Comparison of ENCODE assay signal across 10 mouse cellular contexts in genomic region chr6:99655488-99655887, GRCm38 (mm10). TPM values are rescaled to one million over a fixed set of nuclear protein-coding genes. Genes with fewer than 3 reads are reported as not detected.
A peak's percentile ranks its signal among the peaks of the same experiment; 100 is the strongest.
DNase-seq lines count a peak whose midpoint lies in the region; ATAC-seq lines count a peak whose summit lies in the region.
"Had no signal": no experiment of that assay in that cellular context is flagged by ENCODE, and none has a peak within 500 bp of the region (broad histone marks: within the 10 kb centered on the region; RNA-seq: fewer than 3 reads in every experiment).

No protein-coding gene starts in this region.

- ATAC-seq in CD4-positive, CD25-positive, alpha-beta regulatory T cell, adult 4 months: peak; percentile 93
- no peak for ATAC-seq in liver, embryonic 11.5 days (replicated peaks; ENCODE audit: low FRiP score)

- peak; percentile 77 for DNase-seq in 416B (ENCODE audit: low read depth)
- no peak for DNase-seq in liver, embryonic 11.5 days (ENCODE audit: low spot score)
- DNase-seq in naive thymus-derived CD4-positive, alpha-beta T cell, adult 2 months (ENCODE audit: low read depth): peak; percentile 75
- DNase-seq in left cerebral cortex, adult 8-10 months (ENCODE audit: low spot score in 2 of 2): no peak
- no peak for DNase-seq in urinary bladder, adult 18-20 months (ENCODE audit: low spot score in 2 of 2)
- no peak for DNase-seq in cerebellum, postnatal 36 days
- DNase-seq: kidney, adult 8-10 months had no signal

- no peaks in the 10 kb centered on the region for H3K9me3 ChIP-seq in liver, embryonic 11.5 days (ENCODE audit: control insufficient read depth, low read length)
- H3K9me3 ChIP-seq: limb, embryonic 12.5 days; midbrain, embryonic 12.5 days had no signal

- no peaks in the 10 kb centered on the region for H3K27me3 ChIP-seq in liver, embryonic 11.5 days (replicated peaks; ENCODE audit: control insufficient read depth, insufficient read depth, low read length)
- H3K27me3 ChIP-seq: limb, embryonic 12.5 days; midbrain, embryonic 12.5 days had no signal

- no peaks in the 10 kb centered on the region for H3K36me3 ChIP-seq in liver, embryonic 11.5 days (ENCODE audit: control insufficient read depth, insufficient read depth, low read length)
- H3K36me3 ChIP-seq: midbrain, embryonic 12.5 days had no signal

- no peak overlapping the region for H3K4me3 ChIP-seq in liver, embryonic 11.5 days (ENCODE audit: low read depth, low read length)
- H3K4me3 ChIP-seq: limb, embryonic 12.5 days; midbrain, embryonic 12.5 days had no signal

- no peaks in the 10 kb centered on the region; the same call in 1 of the 2 replicates for H3K4me1 ChIP-seq in liver, embryonic 11.5 days (replicated peaks; ENCODE audit: control insufficient read depth, insufficient read depth, low read length)

- 29% methylated on average over 7 of the region's 7 CpGs for WGBS in liver, embryonic 11.5 days

- H3K9ac ChIP-seq in liver, embryonic 11.5 days (ENCODE audit: low read depth, low read length): no peak overlapping the region
- H3K9ac ChIP-seq: limb, embryonic 12.5 days; midbrain, embryonic 12.5 days had no signal

- peak overlapping the region; percentile 1; the same call in 1 of the 2 replicates for H3K4me2 ChIP-seq in liver, embryonic 11.5 days
- H3K4me2 ChIP-seq: limb, embryonic 12.5 days; midbrain, embryonic 12.5 days had no signal

- H3K27ac ChIP-seq in liver, embryonic 11.5 days (ENCODE audit: low read depth, low read length): no peak overlapping the region
- H3K27ac ChIP-seq: limb, embryonic 12.5 days; midbrain, embryonic 12.5 days had no signal

RNA-seq across cellular contexts. Expression of gene Eif4e3, which starts 11.1 kb away (rescaled TPM):
- 10 to 100 TPM; 27.0 TPM for polyA plus RNA-seq in CD4-positive, CD25-positive, alpha-beta regulatory T cell, adult 4 months (2017; shearing (Covaris generic))
- 4.1 and 4.5 TPM in 2 replicates for polyA plus RNA-seq in liver, embryonic 11.5 days (2014; fragmentation: Nextera tagmentation; extraction: Ambion mirVana)
- 10 to 100 TPM; 19.5 to 21.7 (median 21.2) TPM for total RNA-seq in left cerebral cortex, adult 8-10 months (2022)

RNA-seq across cellular contexts. Expression of gene Gm20696, which starts 11.1 kb away (rescaled TPM):
- 10 to 100 TPM; 19.5 to 26.0 TPM for polyA plus RNA-seq in CD4-positive, CD25-positive, alpha-beta regulatory T cell, adult 4 months (2017; shearing (Covaris generic))
- 2.0 and 2.4 TPM in 2 replicates for polyA plus RNA-seq in liver, embryonic 11.5 days (2014; fragmentation: Nextera tagmentation; extraction: Ambion mirVana)
- total RNA-seq in left cerebral cortex, adult 8-10 months (2022): 1 to 10 TPM; 7.2 to 9.9 (median 9.3) TPM

RNA-seq across cellular contexts. Expression of gene Gpr27, which starts 37.0 kb away (rescaled TPM):
- polyA plus RNA-seq in CD4-positive, CD25-positive, alpha-beta regulatory T cell, adult 4 months (2017; shearing (Covaris generic)): not detected
- 0.53 and 0.55 TPM in 2 replicates for polyA plus RNA-seq in liver, embryonic 11.5 days (2014; fragmentation: Nextera tagmentation; extraction: Ambion mirVana)
- 10 to 100 TPM; 37.6 to 42.5 (median 40.0) TPM for total RNA-seq in left cerebral cortex, adult 8-10 months (2022)

Comparison
In these comparisons a context has a peak if more than half of its experiments do, and no peak if none do; other contexts are left out.
1. DNase-seq: peak in 416B (single experiment) and naive thymus-derived CD4-positive, alpha-beta T cell, adult 2 months (single experiment); none in liver, embryonic 11.5 days (single experiment), left cerebral cortex, adult 8-10 months (0 of 2), urinary bladder, adult 18-20 months (0 of 2) and cerebellum, postnatal 36 days (0 of 2).